Mouse (Mus musculus) right cerebral cortex, adult 2 months (tissue): ENCODE results near the gene Sh3pxd2a.

Experiments
- DNase-seq, 2 experiments: peaks; one replicate each; pipeline ENCODE4 v3.0.0; 2021 to 2022; ENCODE audit warnings: low spot score in 2 of 2

The Sh3pxd2a gene

DNA sequence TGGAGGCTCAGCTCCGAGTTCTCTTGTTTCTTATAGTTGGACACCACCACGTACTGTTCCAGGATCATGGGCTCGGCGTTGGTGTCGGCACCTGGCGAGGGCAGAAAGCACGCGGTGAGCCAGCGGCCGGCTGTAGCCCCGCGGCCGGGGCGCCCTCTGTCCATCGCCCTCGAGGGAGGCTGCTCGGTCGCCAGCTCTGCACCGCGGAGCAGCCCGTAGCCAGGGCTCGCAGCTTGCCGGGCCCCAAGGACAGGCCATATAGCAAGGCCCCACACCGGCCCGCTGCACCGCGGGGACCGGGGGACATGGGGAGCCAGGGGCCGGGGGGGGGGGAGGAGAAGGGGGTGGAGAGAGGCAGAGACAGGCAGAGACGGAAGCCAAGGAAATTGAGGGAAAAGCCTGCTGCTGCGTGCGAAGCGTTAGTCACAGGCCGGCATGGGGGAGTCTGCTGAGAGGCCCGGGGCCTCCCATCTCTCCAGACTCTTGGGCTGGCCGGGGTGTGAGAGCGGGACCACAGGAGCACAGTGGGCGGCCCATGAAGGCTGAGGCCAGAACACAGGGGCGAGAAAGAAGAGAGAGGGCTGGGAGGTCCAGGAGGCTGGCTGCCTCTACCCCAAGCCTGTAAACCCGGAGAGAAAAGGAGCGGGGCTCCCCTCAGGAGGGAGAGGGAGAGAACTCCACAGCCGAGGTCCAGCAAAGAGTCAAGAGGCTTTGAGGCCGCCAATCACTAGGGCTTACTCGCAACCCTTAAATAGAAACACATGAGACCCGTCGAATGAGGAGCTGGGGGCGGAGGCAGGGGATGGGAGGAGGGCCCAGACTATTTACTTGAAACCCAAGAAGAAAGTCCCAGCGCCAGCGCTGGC, 149.9 kb downstream of the Sh3pxd2a start:
- peak in 1 of 2 experiments; percentile 46 for DNase-seq

DNA sequence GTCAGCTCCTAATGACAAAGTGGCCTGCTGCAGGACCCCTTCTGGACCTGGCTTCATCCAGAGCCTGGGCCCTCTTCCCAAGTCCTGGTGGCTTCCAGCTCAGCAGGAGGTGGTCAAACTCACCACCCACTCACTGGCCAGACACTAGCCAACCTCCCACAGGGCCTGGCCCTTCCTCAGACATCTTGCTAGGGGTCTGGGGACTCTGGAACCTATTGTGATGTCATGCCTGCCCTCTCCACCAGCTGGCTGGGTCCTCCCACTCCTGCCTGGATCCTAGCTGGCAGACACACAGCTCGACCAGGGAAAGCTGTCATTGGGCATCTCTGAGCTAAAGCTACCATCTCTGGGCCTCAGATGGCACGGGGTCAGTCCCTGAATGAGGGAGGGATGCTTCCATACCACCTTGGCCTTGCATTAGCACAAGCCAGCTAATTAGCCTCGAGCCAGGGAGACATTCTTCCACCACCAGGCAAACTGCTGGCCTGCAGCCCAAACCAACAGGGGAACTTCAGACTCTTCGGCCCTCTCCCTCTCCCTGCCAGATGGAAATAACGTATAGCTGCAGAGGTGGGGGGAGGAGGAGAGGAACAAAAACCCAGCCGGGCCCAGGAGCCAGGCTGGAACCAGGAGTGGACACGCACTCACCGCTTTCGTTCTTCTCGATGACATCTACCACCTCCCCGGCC, 150.7 kb downstream of the Sh3pxd2a start:
- DNase-seq = peak; percentile 32 to 44

DNA sequence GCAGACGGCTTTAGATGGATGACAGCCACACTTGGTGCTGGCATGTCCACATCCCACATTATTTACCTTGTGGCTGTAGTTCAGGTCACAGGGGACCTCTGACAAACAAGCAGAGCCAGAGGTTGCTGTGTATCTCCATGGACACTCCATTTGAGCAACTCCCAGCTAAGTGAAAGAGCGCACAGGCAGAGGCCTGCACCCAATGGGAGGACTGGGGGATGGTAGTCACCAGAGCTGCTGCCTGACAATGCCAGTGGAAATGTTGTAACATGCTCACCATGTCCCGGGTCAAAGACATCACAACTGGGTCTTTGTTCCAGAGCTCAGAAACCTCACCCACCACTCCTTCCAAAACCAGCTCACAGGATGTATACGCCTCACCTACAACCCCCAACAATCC, 153.0 kb downstream of the Sh3pxd2a start:
- DNase-seq = no peak

DNA sequence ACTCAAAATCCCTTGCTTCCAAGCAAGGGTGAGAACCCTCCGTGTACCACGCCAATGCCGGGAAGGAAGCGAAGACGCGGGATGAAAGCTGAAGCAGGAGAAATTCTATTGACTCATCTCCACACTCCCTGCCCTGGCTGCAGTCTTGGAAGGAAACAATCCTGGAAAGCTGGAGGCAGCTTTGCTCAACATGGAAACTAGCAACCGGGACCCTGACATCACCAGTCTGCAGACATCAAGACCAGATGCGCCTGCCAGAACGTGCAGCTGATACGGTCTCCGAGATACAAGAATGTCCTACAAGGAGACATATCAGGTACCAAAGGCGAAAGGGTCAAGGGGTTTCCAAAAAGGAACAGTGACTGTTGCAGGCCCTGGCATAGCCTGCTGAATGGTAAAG, 154.4 kb downstream of the Sh3pxd2a start:
- no peak for DNase-seq

DNA sequence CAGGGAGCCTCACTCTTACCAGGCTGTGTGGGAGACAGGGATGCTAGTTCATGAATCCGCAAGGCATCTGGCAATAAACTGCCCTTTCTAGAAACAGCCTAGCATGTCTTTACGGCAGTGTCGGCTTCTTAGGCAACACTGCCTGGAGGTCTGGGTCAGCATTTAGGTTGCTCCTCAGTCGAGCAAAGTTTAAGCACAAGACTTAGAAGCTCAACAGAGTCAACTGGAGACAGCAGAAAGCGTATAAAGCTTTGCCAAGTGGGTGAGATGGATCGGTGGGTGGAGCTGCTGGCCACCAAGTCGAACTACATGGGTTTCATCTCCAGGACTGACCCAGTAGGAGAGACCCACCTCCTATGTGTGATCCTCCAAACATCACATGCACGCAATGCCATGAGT, 157.3 kb downstream of the Sh3pxd2a start:
- DNase-seq = no peak

- no peak for DNase-seq
These were observed 157.9 kb downstream of the Sh3pxd2a start for GRCm38 (mm10) chr19:47306128-47306916.

GRCm38 (mm10) chr19:47305401-47305800, 158.8 kb downstream of the Sh3pxd2a start:
- no peak for DNase-seq

- DNase-seq = no peak
These were observed 159.9 kb downstream of the Sh3pxd2a start for GRCm38 (mm10) chr19:47304170-47304745.

DNA sequence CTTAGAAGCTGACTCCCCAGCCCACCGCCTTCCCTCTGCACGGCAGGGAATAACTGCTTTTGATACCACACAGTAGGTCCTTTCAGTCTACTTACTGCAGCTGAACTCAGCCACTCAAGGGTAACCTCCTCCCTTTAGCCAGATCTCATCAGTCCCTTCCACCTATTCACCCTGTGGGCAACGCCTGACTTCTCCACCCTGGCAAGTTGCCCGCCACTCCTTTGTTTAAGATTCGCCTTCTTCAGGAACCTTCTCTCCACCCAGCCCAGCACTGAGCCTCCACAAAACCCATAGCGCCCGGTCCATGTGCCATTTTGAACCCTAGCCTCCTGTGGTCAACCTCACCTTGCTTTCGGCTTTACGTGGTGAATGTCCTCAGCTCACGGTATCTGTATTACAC, 161.1 kb downstream of the Sh3pxd2a start:
- DNase-seq = no peak

DNA sequence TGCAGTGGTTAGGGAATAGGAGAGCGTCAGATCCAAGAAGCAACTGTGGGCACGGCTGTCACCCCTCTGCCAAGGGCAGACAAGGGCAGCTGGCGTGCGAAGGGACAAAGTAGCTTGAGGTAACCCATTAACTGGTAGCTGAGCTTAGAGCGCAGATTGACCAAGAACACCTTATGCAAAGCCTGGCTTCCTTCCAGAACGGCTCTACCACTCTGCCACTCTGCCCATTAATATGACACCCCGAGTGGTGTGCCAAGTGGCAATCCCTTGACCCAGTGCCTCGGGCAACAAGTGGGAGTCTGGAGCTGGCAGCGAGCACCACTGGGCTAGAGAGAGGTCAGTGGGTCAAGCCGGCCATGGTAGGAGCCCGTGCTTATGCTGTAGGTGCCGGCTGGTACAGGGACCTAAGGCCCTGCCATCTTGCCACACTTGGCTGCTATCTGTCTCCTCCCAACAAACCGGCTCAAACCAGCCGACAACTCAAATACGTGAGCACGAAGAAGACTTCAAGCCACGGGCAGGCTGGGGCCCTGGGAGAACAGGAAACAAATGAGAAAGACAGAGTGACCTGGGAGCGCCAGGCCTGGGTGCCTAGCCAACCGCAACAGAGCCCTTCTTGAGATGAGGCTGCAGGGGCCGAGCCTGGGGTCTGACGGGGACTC, 161.9 kb downstream of the Sh3pxd2a start:
- no peak for DNase-seq

DNA sequence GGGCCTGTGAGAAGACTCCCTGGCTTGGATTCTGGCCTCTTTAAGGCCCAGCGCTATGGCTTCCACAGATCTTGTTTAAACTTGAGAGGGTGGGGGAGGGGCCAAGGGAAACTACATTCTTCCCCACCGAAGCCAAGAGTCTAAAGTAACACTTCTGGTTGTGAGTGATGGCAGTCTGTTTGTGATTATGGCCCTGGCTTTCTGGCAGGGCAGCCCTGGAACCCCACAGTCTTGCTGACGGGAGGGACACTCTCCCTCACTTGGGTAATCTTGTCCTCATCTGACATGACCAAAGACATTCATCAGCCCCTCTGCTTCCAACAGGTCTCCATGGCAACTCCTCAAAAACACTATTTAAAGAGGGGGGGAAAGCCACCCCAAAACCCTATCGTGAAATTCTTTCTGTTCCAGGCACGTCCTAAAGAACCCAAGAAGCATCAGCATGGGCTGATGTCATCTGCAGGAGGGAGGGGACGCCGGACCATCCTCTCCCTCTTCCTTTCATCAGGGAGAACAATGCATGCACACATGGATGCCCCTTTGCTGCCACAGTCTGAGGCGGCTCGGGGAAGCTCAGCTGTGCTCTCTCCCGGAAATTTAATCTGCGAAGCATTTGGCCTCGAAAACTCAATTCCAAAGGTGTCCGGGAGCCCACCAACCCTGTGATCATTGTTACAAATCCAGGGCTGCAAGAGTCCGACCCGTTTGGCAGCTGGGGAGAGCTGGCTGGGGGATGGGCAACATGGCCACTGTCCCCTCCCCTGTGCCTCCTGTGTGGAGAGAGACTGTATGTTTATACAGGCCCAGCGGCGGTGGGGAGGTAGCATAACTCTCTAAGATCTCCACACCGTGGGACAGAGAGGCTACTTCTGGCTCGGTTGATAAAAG, 162.7 kb downstream of the Sh3pxd2a start:
- DNase-seq = no peak

- DNase-seq = no peak
These were observed 166.1 kb downstream of the Sh3pxd2a start for GRCm38 (mm10) chr19:47298100-47298499.

DNA sequence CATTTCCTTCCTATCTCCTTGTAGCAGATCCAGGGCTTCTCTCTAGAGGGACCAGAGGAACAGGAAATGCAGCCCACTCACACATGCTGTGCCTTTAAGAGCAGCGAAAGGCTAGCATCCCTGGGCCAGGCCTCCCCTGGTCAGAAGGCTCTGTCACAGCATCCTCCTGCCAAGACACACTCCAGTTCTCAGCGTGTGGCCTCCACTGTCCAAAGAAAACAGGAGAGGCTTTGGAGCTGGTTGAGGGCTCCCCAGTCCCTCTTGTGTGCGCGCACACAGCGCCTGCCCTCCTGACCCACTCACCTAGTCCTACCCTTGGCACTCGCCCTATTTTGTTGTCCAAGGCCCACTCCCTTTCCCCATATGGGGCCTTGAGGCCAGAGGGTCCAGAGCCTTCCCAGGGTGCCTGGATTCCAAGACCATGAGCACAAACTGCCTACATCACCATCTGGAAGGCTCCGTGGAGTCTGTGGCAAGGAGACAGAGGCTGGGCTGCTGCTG, 171.7 kb downstream of the Sh3pxd2a start:
- no peak for DNase-seq

DNA sequence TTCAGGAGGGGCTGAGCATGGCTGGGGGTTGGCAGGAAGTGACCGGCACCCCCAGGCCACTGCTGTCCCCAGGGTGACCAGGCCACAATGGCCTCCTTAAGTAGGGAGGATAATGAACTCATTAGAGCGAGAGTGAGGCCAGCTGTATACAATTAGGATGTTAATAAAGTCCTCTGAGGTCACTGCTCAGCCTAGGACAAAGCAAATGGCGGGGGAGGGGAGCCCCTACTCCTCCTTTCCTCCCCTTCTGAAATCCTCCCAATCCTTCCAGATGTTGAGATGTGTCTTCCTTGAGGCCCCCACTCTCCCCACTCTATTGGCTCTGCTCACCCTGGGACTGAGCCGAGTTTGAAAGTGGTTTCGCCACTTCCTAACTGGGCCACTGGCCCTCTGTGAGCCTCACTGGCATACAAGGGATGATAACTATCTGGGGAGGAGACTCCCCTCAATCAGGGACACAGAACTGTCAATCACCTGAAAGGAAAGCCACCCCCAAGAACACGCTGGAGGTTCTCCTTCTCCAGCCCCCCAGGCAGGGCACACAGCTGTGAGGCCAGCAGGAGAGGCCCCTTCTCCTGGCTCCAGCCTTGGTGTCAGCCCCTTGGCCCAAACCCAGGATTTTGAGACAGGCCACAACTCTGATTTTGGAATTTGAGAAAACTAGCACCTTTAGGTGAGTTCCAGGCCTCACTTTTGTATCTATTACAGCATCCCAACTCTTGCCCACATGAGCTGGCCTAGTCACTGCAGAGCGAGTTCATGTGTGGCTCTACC, 172.7 kb downstream of the Sh3pxd2a start:
- DNase-seq = no peak

DNA sequence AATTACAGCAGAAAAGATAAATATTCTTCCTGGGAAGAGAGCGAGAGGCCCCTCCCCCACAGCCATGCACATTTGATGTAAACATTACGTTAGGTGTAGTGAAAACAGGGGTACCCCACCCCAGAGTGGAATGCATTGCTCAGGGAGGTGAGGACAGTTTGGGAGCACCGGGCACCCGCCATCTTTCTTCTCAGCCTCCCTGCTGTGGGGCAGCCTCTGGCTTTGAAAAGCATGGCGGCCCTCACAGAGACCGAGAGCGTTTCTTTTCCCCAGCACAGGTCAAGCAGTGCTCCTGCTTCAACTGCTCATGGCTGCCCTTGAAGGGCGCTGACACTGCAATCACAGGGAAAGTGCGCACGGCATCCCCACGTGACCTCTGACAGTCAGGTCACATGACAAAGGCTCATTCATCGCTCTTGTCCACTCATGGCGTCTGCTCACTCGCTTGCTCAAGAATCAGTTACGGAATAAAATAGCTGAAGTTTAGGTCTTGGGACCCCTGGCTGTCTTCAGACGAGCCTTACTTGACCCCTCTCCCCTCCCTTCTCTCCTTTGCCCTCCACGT, 177.2 kb downstream of the Sh3pxd2a start:
- no peak for DNase-seq

GRCm38 (mm10) chr19:47285581-47285980, 178.6 kb downstream of the Sh3pxd2a start:
- no peak for DNase-seq

- no peak for DNase-seq
These were observed 181.4 kb downstream of the Sh3pxd2a start for GRCm38 (mm10) chr19:47282688-47283215.

GRCm38 (mm10) chr19:47282050-47282454, 182.1 kb downstream of the Sh3pxd2a start:
- no peak for DNase-seq

DNA sequence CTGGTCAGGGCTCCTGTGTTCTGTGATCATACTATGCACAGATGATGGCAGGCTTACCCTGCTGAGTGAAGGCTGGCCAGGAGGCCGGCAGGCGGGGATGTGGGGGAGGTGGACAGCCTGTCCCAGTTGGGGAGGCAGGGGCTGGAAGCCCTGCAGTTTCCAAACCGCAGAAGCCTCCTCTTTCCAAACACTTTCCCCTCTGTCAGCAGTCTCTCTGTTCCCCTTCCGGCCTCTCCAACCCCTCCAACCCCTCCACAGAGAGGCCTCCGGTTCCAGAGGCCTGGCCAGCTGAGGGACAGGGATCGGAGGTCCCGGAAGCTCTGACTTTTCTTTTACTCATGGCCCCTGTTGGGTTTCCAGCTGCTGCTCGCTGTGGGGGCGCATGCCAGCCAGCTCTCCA, 183.3 kb downstream of the Sh3pxd2a start:
- DNase-seq = no peak
